Mouse (Mus musculus) gastrocnemius, postnatal 36 days (tissue): ENCODE results near the gene Phf10. TPM values are rescaled to one million over a fixed set of nuclear protein-coding genes. Genes with fewer than 3 reads are reported as not detected.
"Not testable (repeated sequence)": the region's sequence is repeated elsewhere in the genome, so short reads cannot be mapped to it uniquely, and the experiment has no call there.

Experiments used
- DNase-seq, 2 experiments: peaks; one replicate each; pipeline ENCODE4 v3.0.0; 2022
- intact Hi-C: fragments of 180-260 bp; cut with DNase I; formaldehyde crosslinking; loops from one replicate; pipeline ENCODE4 v1.15.1; 2025
- long read RNA-seq, 2 experiments: library from polyadenylated mRNA; stranded (forward); transcript quantifications; one replicate each; pipeline ENCODE4 v2.0.0; 2021
- total RNA-seq, 2 experiments: library from RNA; stranded (reverse); gene quantifications; 2 replicates each; pipeline ENCODE4 v1.2.3; 2021

Phf10 gene
- 10 to 100 TPM; 43.2 to 46.4 TPM for total RNA-seq
- long read RNA-seq, experiment 1, transcript Phf10-201 (12 exons, 1,663 nt), result major isoform, 30 of 63 reads
- long read RNA-seq, experiment 1, partial matches to known transcripts, result 8 of 63 reads
- long read RNA-seq, experiment 1, other reads (novel, unspliced or antisense), result 25 of 63 reads
- long read RNA-seq, experiment 2, transcript Phf10-201 (12 exons, 1,663 nt), result major isoform, 31 of 74 reads
- long read RNA-seq, experiment 2, partial matches to known transcripts, result 14 of 74 reads
- long read RNA-seq, experiment 2, other reads (novel, unspliced or antisense), result 29 of 74 reads

- DNase-seq, result peak; percentile 16 to 42
Observed at GRCm38 (mm10) chr17:14960951-14961556, at the start of gene Phf10. Phf10 (minus strand) TSS chr17:14961273.

GRCm38 (mm10) chr17:15009706-15010413 lies 48.8 kb upstream of the Phf10 start, which contains the start of gene Gm3435:
Gm3435 (plus strand) TSS chr17:15010176.
- intact Hi-C loops, DNase-seq: not testable (repeated sequence)

More at GRCm38 (mm10) chr17:14960951-14961556, at the start of gene Phf10:
- intact Hi-C loops, result not testable (repeated sequence)

GRCm38 (mm10) chr17:15009088-15009487 lies 48.0 kb upstream of the Phf10 start:
- DNase-seq, intact Hi-C loops: not testable (repeated sequence)

GRCm38 (mm10) chr17:15000047-15000446 lies 39.0 kb upstream of the Phf10 start:
- intact Hi-C loops, DNase-seq: not testable (repeated sequence)

GRCm38 (mm10) chr17:14994140-14994539 lies 33.1 kb upstream of the Phf10 start:
- DNase-seq, intact Hi-C loops: not testable (repeated sequence)

- DNase-seq, intact Hi-C loops: not testable (repeated sequence)
Observed at GRCm38 (mm10) chr17:14993139-14993832, 32.2 kb upstream of the Phf10 start.

- DNase-seq, intact Hi-C loops: not testable (repeated sequence)
Observed at GRCm38 (mm10) chr17:14992522-14993138, 31.6 kb upstream of the Phf10 start.

GRCm38 (mm10) chr17:14990116-14990702 lies 29.1 kb upstream of the Phf10 start:
- peak in 1 of 2 experiments; percentile 8 for DNase-seq
- intact Hi-C loops, result not testable (repeated sequence)

- intact Hi-C loops, DNase-seq: not testable (repeated sequence)
Observed at GRCm38 (mm10) chr17:14978362-14979038, 17.4 kb upstream of the Phf10 start, which contains the start of the genes 9030025P20Rik and Gm3417. 9030025P20Rik (plus strand) TSS chr17:14978468. Gm3417 (minus strand) TSS chr17:14978790.

- DNase-seq, intact Hi-C loops: not testable (repeated sequence)
Observed at GRCm38 (mm10) chr17:14977718-14978361, 16.8 kb upstream of the Phf10 start.

GRCm38 (mm10) chr17:14968373-14968913 lies 7.4 kb upstream of the Phf10 start:
- intact Hi-C loops, DNase-seq: not testable (repeated sequence)

- intact Hi-C loops, DNase-seq: not testable (repeated sequence)
Observed at GRCm38 (mm10) chr17:14961557-14962154, 583 bp upstream of the Phf10 start.

- peak in 1 of 2 experiments; percentile 27 for DNase-seq
- intact Hi-C loops, result no loop called here
Observed at GRCm38 (mm10) chr17:14960520-14960919, 553 bp downstream of the Phf10 start.

- DNase-seq, result no peak
- intact Hi-C loops, result no loop called here
Observed at GRCm38 (mm10) chr17:14959979-14960378, 1.1 kb downstream of the Phf10 start.

GRCm38 (mm10) chr17:14958686-14959327 lies 2.3 kb downstream of the Phf10 start:
- intact Hi-C loops, result no loop called here
- DNase-seq, result no peak

GRCm38 (mm10) chr17:14953452-14953851 lies 7.6 kb downstream of the Phf10 start:
- intact Hi-C loops, result no loop called here

GRCm38 (mm10) chr17:14949161-14949827 lies 11.8 kb downstream of the Phf10 start:
- no peak for DNase-seq
- intact Hi-C loops, result no loop called here

More at GRCm38 (mm10) chr17:14953452-14953851, 7.6 kb downstream of the Phf10 start:
- DNase-seq, result no peak
